In the genomic region with DNA sequence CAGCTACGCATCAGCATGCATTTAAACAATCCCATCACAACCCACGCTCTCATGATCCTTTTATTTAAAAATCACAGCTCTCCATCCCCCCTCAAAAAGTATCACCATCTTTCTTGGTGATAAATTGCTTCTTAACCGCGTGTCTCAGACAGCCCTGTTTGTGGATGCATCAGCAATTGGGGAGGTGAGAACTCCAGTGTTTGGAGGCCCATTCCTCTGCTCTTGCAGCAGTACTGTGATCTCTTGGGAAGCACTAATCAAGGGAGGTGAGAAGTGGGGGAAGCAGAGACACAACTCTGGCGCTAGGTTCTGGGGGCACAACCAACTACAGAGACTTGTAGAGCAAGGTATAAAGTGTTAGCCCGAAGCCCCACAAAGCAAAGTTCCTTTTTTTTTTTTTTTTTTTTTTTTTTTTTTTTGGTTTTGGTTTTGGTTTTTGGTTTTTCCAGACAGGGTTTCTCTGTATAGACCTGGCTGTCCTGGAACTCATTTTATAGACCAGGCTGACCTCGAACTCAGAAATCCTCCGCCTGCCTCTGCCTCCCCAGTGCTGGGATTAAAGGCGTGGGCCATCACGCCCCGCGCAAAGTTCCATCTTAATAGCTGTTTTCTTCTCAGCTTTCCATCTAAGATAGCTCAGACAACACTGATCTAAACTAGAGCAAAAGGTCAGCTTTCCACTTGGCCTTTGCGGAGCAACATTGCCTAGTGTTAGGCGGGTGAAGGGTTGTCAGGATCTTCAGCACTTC, we compare ENCODE assay signal across 8 mouse cellular contexts. TPM values are rescaled to one million over a fixed set of nuclear protein-coding genes. Genes with fewer than 3 reads are reported as not detected.
DNase-seq lines count a peak whose midpoint lies in the region; ATAC-seq and TF ChIP-seq lines count a peak whose summit lies in the region.

No protein-coding gene starts in this region.

- peaks cover 31% of the 10 kb centered on the region for H3K4me1 ChIP-seq in lung, adult 2 months (ENCODE audit: control insufficient read depth, insufficient read depth, low read length)
- H3K4me1 ChIP-seq in embryonic facial prominence, embryonic 10.5 days: peaks cover 99% of the 10 kb centered on the region
- H3K4me1 ChIP-seq in intestine, embryonic 16.5 days (ENCODE audit: control insufficient read depth, insufficient read depth, low read length): peaks cover 64% of the 10 kb centered on the region
- H3K4me1 ChIP-seq in neural tube, embryonic 14.5 days (ENCODE audit: control insufficient read depth, insufficient read depth, low read length): peaks cover 58% of the 10 kb centered on the region

- no peak for ATAC-seq in intestine, embryonic 16.5 days
- ATAC-seq in neural tube, embryonic 14.5 days (ENCODE audit: low read depth): no peak

- H3K9ac ChIP-seq in intestine, embryonic 16.5 days (ENCODE audit: low read depth, low read length): peak overlapping the region; percentile 76
- H3K9ac ChIP-seq in neural tube, embryonic 14.5 days (replicated peaks; ENCODE audit: low read depth, low read length): peak overlapping the region; percentile 37; the same call in 1 of the 2 replicates

- DNase-seq in lung, adult 2 months: no peak
- DNase-seq in lung, adult 18-20 months: no peak
- DNase-seq in embryonic facial prominence, embryonic 10.5 days (ENCODE audit: low spot score): no peak
- DNase-seq in urinary bladder, postnatal 4 days (ENCODE audit: low spot score in 2 of 2): no peak
- no peak for DNase-seq in ovary, adult 18-20 months (ENCODE audit: low spot score)
- no peak for DNase-seq in right cerebral cortex, postnatal 36 days (ENCODE audit: low spot score in 2 of 2)

- H3K27me3 ChIP-seq in embryonic facial prominence, embryonic 10.5 days (replicated peaks; ENCODE audit: low read depth, poor library complexity, severe bottlenecking): peaks cover 50% of the 10 kb centered on the region
- no peaks in the 10 kb centered on the region for H3K27me3 ChIP-seq in intestine, embryonic 16.5 days (replicated peaks; ENCODE audit: control insufficient read depth, insufficient read depth, low read length)
- H3K27me3 ChIP-seq in neural tube, embryonic 14.5 days (ENCODE audit: control insufficient read depth, insufficient read depth, low read length): peaks cover 4% of the 10 kb centered on the region; the same call in 1 of the 2 replicates

- TF ChIP-seq CTCF in lung, adult 2 months (IDR thresholded peaks at IDR 0.05; ENCODE audit: insufficient read depth, low read length): no peak

- no peak for TF ChIP-seq POLR2A in lung, adult 2 months (IDR thresholded peaks at IDR 0.05; ENCODE audit: borderline replicate concordance, extremely low read depth, low read depth, low read length)

- H3K4me2 ChIP-seq in intestine, embryonic 16.5 days (ENCODE audit: low read depth, low read length): peak overlapping the region; percentile 80
- H3K4me2 ChIP-seq in neural tube, embryonic 14.5 days (ENCODE audit: low read depth, low read length): peak overlapping the region; percentile 42

- H3K4me3 ChIP-seq in lung, adult 2 months (replicated peaks; ENCODE audit: extremely low read depth, low read depth, low read length): peak overlapping the region; percentile 56
- H3K4me3 ChIP-seq in embryonic facial prominence, embryonic 10.5 days: peak overlapping the region; percentile 54
- peak overlapping the region; percentile 48 for H3K4me3 ChIP-seq in intestine, embryonic 16.5 days (ENCODE audit: low read length)
- no peak overlapping the region for H3K4me3 ChIP-seq in neural tube, embryonic 14.5 days (ENCODE audit: low read depth, low read length)

- H3K9me3 ChIP-seq in embryonic facial prominence, embryonic 10.5 days: no peaks in the 10 kb centered on the region
- H3K9me3 ChIP-seq in intestine, embryonic 16.5 days (ENCODE audit: control insufficient read depth, low read length): no peaks in the 10 kb centered on the region
- H3K9me3 ChIP-seq in neural tube, embryonic 14.5 days (ENCODE audit: control insufficient read depth, low read length): no peaks in the 10 kb centered on the region

- H3K36me3 ChIP-seq in embryonic facial prominence, embryonic 10.5 days (replicated peaks): no peaks in the 10 kb centered on the region
- H3K36me3 ChIP-seq in intestine, embryonic 16.5 days (ENCODE audit: control insufficient read depth, insufficient read depth, low read length): no peaks in the 10 kb centered on the region
- no peaks in the 10 kb centered on the region for H3K36me3 ChIP-seq in neural tube, embryonic 14.5 days (ENCODE audit: control insufficient read depth, insufficient read depth, low read length)

- H3K27ac ChIP-seq in embryonic facial prominence, embryonic 10.5 days (replicated peaks): peak overlapping the region; percentile 89
- peak overlapping the region; percentile 99 for H3K27ac ChIP-seq in intestine, embryonic 16.5 days (ENCODE audit: low read length)
- H3K27ac ChIP-seq in neural tube, embryonic 14.5 days (ENCODE audit: low read depth, low read length): peak overlapping the region; percentile 70

- WGBS in lung, adult 2 months: 36% methylated on average over 14 of the region's 14 CpGs
- WGBS in embryonic facial prominence, embryonic 10.5 days: 34% methylated on average over 14 of the region's 14 CpGs
- WGBS in intestine, embryonic 16.5 days: 52% methylated on average over 14 of the region's 14 CpGs
- 39% methylated on average over 14 of the region's 14 CpGs for WGBS in neural tube, embryonic 14.5 days

RNA-seq across cellular contexts. Expression of a gene that starts 3.0 kb away (rescaled TPM):
- 50.0 and 79.4 TPM in 2 replicates for polyA plus RNA-seq in lung, adult 2 months (2012; rRNA removed)
- 13.5 and 17.3 TPM in 2 replicates for polyA plus RNA-seq in embryonic facial prominence, embryonic 10.5 days (2016; fragmentation: Nextera tagmentation; extraction: Ambion mirVana)
- 8.2 and 10.9 TPM in 2 replicates for polyA plus RNA-seq in intestine, embryonic 16.5 days (2015; fragmentation: Nextera tagmentation; extraction: Ambion mirVana)
- polyA plus RNA-seq in neural tube, embryonic 14.5 days (2014; fragmentation: Nextera tagmentation; extraction: Ambion mirVana): 47.6 and 58.3 TPM in 2 replicates

RNA-seq across cellular contexts. Expression of a gene that starts 59.3 kb away (rescaled TPM):
- polyA plus RNA-seq in lung, adult 2 months (2012; rRNA removed): 27.2 and 33.9 TPM in 2 replicates
- 35.1 and 37.1 TPM in 2 replicates for polyA plus RNA-seq in embryonic facial prominence, embryonic 10.5 days (2016; fragmentation: Nextera tagmentation; extraction: Ambion mirVana)
- 7.9 and 9.5 TPM in 2 replicates for polyA plus RNA-seq in intestine, embryonic 16.5 days (2015; fragmentation: Nextera tagmentation; extraction: Ambion mirVana)
- 51.7 and 54.2 TPM in 2 replicates for polyA plus RNA-seq in neural tube, embryonic 14.5 days (2014; fragmentation: Nextera tagmentation; extraction: Ambion mirVana)
